Mouse (Mus musculus) lung, embryonic 14.5 days (tissue): ENCODE measurements around the gene Men1. TPM values are rescaled to one million over a fixed set of nuclear protein-coding genes. Genes with fewer than 3 reads are reported as not detected.

ENCODE experiments used
- ATAC-seq: fragments of 200-750 bp; cut with Nextera tagmentation; 2 replicates; pipeline ENCODE4 v1.8.0; 2017; ENCODE audit warnings: mild to moderate bottlenecking, moderate TSS enrichment, moderate library complexity; ENCODE audit not compliant: insufficient read depth
- DNase-seq: peaks from one replicate; pipeline ENCODE4 v3.0.0-alpha.2; 2015
- H3K27ac ChIP-seq: fragments of 300-500 bp; sonication (generic); 2 replicates; pipeline ENCODE4 v1.5.1; 2014; ENCODE audit warnings: low read depth, mild to moderate bottlenecking, moderate library complexity
- H3K27me3 ChIP-seq: fragments of 300-500 bp; sonication (generic); 2 replicates; pipeline ENCODE4 v1.6.1; 2014; ENCODE audit warnings: low read length, control low read depth; ENCODE audit not compliant: insufficient read depth
- H3K36me3 ChIP-seq: fragments of 300-500 bp; sonication (generic); 2 replicates; pipeline ENCODE4 v1.6.1; 2014; ENCODE audit warnings: control low read depth; ENCODE audit not compliant: insufficient read depth
- H3K4me1 ChIP-seq: fragments of 300-500 bp; sonication (generic); 2 replicates; pipeline ENCODE4 v1.6.1; 2014; ENCODE audit warnings: antibody characterized with exemption, control low read depth; ENCODE audit not compliant: insufficient read depth
- H3K4me2 ChIP-seq: fragments of 300-500 bp; sonication (generic); 2 replicates; pipeline ENCODE4 v1.6.1; 2014; ENCODE audit warnings: mild to moderate bottlenecking
- H3K4me3 ChIP-seq: fragments of 300-500 bp; sonication (generic); 2 replicates; pipeline ENCODE4 v1.5.1; 2014; ENCODE audit warnings: low read depth, low read length
- H3K9ac ChIP-seq: fragments of 300-500 bp; sonication (generic); 2 replicates; pipeline ENCODE4 v1.6.1; 2014
- H3K9me3 ChIP-seq: fragments of 300-500 bp; sonication (generic); 2 replicates; pipeline ENCODE4 v1.6.1; 2016; ENCODE audit warnings: low read depth, low read length, control low read depth
- CTCF ChIP-seq: IDR thresholded peaks from 2 replicates; pipeline ENCODE4 v1.5.1; 2016; ENCODE audit warnings: antibody characterized with exemption, low read depth
- WGBS: fragments of 180-500 bp; shearing (Covaris S2); extraction: QIAGEN DNeasy Blood & Tissue Kit; methylation state at CpG from one replicate; pipeline ENCODE4 v1.1.7; 2014; 5-methylcytosine and 5-hydroxymethylcytosine counted together
- polyA plus RNA-seq: library from polyadenylated mRNA; unstranded; fragments of >200 nt; fragmentation: Nextera tagmentation; extraction: Ambion mirVana; gene quantifications from 2 replicates; pipeline ENCODE4 v1.2.1, GENCODE M21; 2014

The Men1 gene
- polyA plus RNA-seq, 1 experiment from 2014 or later: 68.6 TPM

GRCm38 (mm10) chr19:6380411-6381166 lies 45.8 kb downstream of the Men1 start:
- Histone ChIP-seq H3K36me3 (peaks cover 47% of the 10 kb centered on the region), H3K27ac (no peak overlapping the region), H3K9me3 (no peaks in the 10 kb centered on the region), H3K4me2 (no peak overlapping the region), H3K27me3 (no peaks in the 10 kb centered on the region), H3K4me3 (no peak overlapping the region), H3K9ac (no peak overlapping the region), H3K4me1 (no peaks in the 10 kb centered on the region)
- peak; percentile 54 for DNase-seq
- no peak for TF ChIP-seq CTCF
- ATAC-seq: no peak
- WGBS: 86% methylated on average over 9 of the region's 9 CpGs

- H3K9me3 ChIP-seq: no peaks in the 10 kb centered on the region
- no peak overlapping the region for H3K4me2 ChIP-seq
- no peaks in the 10 kb centered on the region for H3K4me1 ChIP-seq
- H3K27me3 ChIP-seq: no peaks in the 10 kb centered on the region
- 92% methylated on average over 5 of the region's 5 CpGs for WGBS
- no peak overlapping the region for H3K4me3 ChIP-seq
- no peak overlapping the region for H3K27ac ChIP-seq
- H3K36me3 ChIP-seq: peaks cover 41% of the 10 kb centered on the region
- ATAC-seq (no peak), DNase-seq (no peak)
- no peak overlapping the region for H3K9ac ChIP-seq
- no peak for TF ChIP-seq CTCF
These were observed 46.5 kb downstream of the Men1 start for GRCm38 (mm10) chr19:6381238-6381637.

GRCm38 (mm10) chr19:6382323-6382924 lies 47.6 kb downstream of the Men1 start:
- Histone ChIP-seq H3K4me3 (no peak overlapping the region), H3K27me3 (no peaks in the 10 kb centered on the region), H3K27ac (no peak overlapping the region), H3K9ac (no peak overlapping the region), H3K9me3 (no peaks in the 10 kb centered on the region), H3K4me2 (no peak overlapping the region), H3K4me1 (no peaks in the 10 kb centered on the region), H3K36me3 (peaks cover 29% of the 10 kb centered on the region)
- ATAC-seq (no peak), DNase-seq (no peak)
- no peak for TF ChIP-seq CTCF
- WGBS: 61% methylated on average over 4 of the region's 4 CpGs

GRCm38 (mm10) chr19:6383470-6383869 lies 48.7 kb downstream of the Men1 start:
- no peaks in the 10 kb centered on the region for H3K4me1 ChIP-seq
- H3K9ac ChIP-seq: no peak overlapping the region
- no peaks in the 10 kb centered on the region for H3K9me3 ChIP-seq
- WGBS: 27% methylated on average over 5 of the region's 5 CpGs
- H3K36me3 ChIP-seq: peaks cover 19% of the 10 kb centered on the region
- TF ChIP-seq CTCF: no peak
- peak overlapping the region; percentile 32; the same call in 1 of the 2 replicates for H3K27ac ChIP-seq
- H3K4me2 ChIP-seq: no peak overlapping the region
- DNase-seq (no peak), ATAC-seq (no peak)
- H3K27me3 ChIP-seq: no peaks in the 10 kb centered on the region
- no peak overlapping the region for H3K4me3 ChIP-seq

- WGBS: 19% methylated on average over 7 of the region's 7 CpGs
- Histone ChIP-seq H3K4me1 (no peaks in the 10 kb centered on the region), H3K27ac (peak within 1 kb of the TSS; percentile 32; the same call in 1 of the 2 replicates), H3K27me3 (no peaks in the 10 kb centered on the region), H3K9ac (no peak within 1 kb of the TSS), H3K36me3 (peaks cover 12% of the 10 kb centered on the region), H3K4me3 (no peak within 1 kb of the TSS), H3K9me3 (no peaks in the 10 kb centered on the region), H3K4me2 (peak within 1 kb of the TSS; percentile 16; the same call in 1 of the 2 replicates)
- ATAC-seq: peak; percentile 73
- peak; percentile 85 for DNase-seq
- TF ChIP-seq CTCF: no peak
These were observed 49.3 kb downstream of the Men1 start, which contains the start of gene Pygm for GRCm38 (mm10) chr19:6384128-6384527. Gene Pygm, plus strand, starts transcription at chr19:6384399.

GRCm38 (mm10) chr19:6384954-6385353 lies 50.2 kb downstream of the Men1 start:
- WGBS: 72% methylated on average over 11 of the region's 11 CpGs
- no peak for DNase-seq
- Histone ChIP-seq H3K9ac (no peak overlapping the region), H3K27ac (no peak overlapping the region), H3K9me3 (no peaks in the 10 kb centered on the region), H3K36me3 (peaks cover 4% of the 10 kb centered on the region; the same call in 1 of the 2 replicates), H3K27me3 (no peaks in the 10 kb centered on the region), H3K4me2 (peak overlapping the region; percentile 16; the same call in 1 of the 2 replicates), H3K4me1 (no peaks in the 10 kb centered on the region), H3K4me3 (no peak overlapping the region)
- no peak for TF ChIP-seq CTCF
- no peak for ATAC-seq

GRCm38 (mm10) chr19:6385419-6385818 lies 50.6 kb downstream of the Men1 start:
- Histone ChIP-seq H3K9ac (0 out of 2 replicates have a peak overlapping the region, but pooled peaks have one; percentile 9), H3K4me2 (peak overlapping the region; percentile 15; the same call in 1 of the 2 replicates), H3K36me3 (0 out of 2 replicates have a peak, but pooled peaks cover 2% of the 10 kb centered on the region), H3K4me1 (no peaks in the 10 kb centered on the region), H3K9me3 (no peaks in the 10 kb centered on the region), H3K27me3 (no peaks in the 10 kb centered on the region), H3K27ac (no peak overlapping the region), H3K4me3 (no peak overlapping the region)
- ATAC-seq (no peak), DNase-seq (no peak)
- no peak for TF ChIP-seq CTCF
- 68% methylated on average over 5 of the region's 5 CpGs for WGBS
